ENCODE assay signal across 8 mouse cellular contexts in the genomic region with DNA sequence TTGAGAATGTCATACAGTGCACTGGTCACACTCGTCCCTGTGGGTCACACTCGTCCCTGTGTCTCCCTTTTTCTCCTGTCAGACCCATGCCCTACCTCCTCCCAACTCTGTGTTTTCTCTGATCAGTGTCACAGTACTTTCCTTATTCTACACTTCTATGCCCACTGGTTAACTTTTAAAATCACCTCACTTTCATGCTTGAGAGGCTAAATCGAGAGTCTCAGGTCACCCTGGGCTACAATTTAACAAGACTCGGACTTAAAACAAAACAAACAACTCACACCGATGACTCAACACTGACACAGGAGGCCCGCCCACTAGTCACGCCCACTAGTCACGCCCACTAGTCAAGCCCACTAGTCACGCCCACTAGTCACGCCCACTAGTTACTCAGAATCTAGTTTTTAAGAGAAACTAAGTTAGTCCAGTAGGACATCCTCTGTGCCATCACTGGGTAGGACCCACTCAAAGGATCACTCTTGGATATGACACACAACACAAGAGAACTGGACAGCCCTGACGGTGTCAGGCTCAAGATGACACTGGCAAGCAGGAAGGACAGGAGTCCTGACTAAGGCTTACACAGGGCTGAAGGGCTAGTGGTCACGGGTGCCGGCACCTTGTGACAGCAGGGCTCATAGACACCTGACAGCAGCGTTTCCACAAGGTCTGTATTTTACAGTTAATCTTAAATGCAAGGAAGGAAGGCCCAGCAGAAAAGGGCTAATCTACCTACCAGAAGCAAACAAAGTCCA. TPM values are rescaled to one million over a fixed set of nuclear protein-coding genes. Genes with fewer than 3 reads are reported as not detected.
A peak's percentile ranks its signal among the peaks of the same experiment; 100 is the strongest.
DNase-seq lines count a peak whose midpoint lies in the region; ATAC-seq and TF ChIP-seq lines count a peak whose summit lies in the region.

No protein-coding gene starts in this region.

- no peak overlapping the region for H3K4me3 ChIP-seq in embryonic facial prominence, embryonic 11.5 days (ENCODE audit: low read depth, low read length)
- H3K4me3 ChIP-seq in embryonic facial prominence, embryonic 10.5 days = no peak overlapping the region
- H3K4me3 ChIP-seq in myocyte = no peak overlapping the region
- H3K4me3 ChIP-seq in cerebellum, adult 2 months (replicated peaks; ENCODE audit: insufficient read depth, low read depth, low read length) = no peak overlapping the region

- H3ac ChIP-seq in myocyte (ENCODE audit: control insufficient read depth, insufficient read length) = no peak overlapping the region

- TF ChIP-seq POLR2A in myocyte (IDR thresholded peaks at IDR 0.05; ENCODE audit: insufficient read length, low read depth) = no peak
- TF ChIP-seq POLR2A in cerebellum, adult 2 months (IDR thresholded peaks at IDR 0.05; ENCODE audit: borderline replicate concordance, insufficient read depth, low read length) = no peak

- H3K27me3 ChIP-seq in embryonic facial prominence, embryonic 11.5 days (ENCODE audit: control insufficient read depth, insufficient read depth, low read length) = no peaks in the 10 kb centered on the region
- no peaks in the 10 kb centered on the region for H3K27me3 ChIP-seq in embryonic facial prominence, embryonic 10.5 days (replicated peaks; ENCODE audit: low read depth, poor library complexity, severe bottlenecking)
- no peaks in the 10 kb centered on the region for H3K27me3 ChIP-seq in myocyte (ENCODE audit: control insufficient read depth, insufficient read depth, insufficient read length)
- no peaks in the 10 kb centered on the region for H3K27me3 ChIP-seq in cerebellum, adult 2 months (ENCODE audit: control insufficient read depth, insufficient read depth, low read length)

- DNase-seq in embryonic facial prominence, embryonic 11.5 days (ENCODE audit: low spot score) = peak; percentile 14
- DNase-seq in embryonic facial prominence, embryonic 10.5 days (ENCODE audit: low spot score) = no peak
- DNase-seq in c-Kit-negative CD71-positive TER-119-positive erythroid progenitor cells, embryonic 14.5 days (ENCODE audit: low read depth, low spot score) = peak; percentile 88
- peak; percentile 91 for DNase-seq in kidney, postnatal 25 days
- no peak for DNase-seq in cerebellum, adult 2 months
- DNase-seq in cerebellum, adult 18-20 months = no peak
- no peak for DNase-seq in frontal cortex, postnatal 14 days (ENCODE audit: low spot score in 2 of 2)

- ATAC-seq in embryonic facial prominence, embryonic 11.5 days (replicated peaks; ENCODE audit: insufficient number of reproducible peaks, low FRiP score, low TSS enrichment, low read depth) = no peak

- no peaks in the 10 kb centered on the region for H3K9me3 ChIP-seq in embryonic facial prominence, embryonic 11.5 days (replicated peaks; ENCODE audit: control insufficient read depth, low read length)
- no peaks in the 10 kb centered on the region for H3K9me3 ChIP-seq in embryonic facial prominence, embryonic 10.5 days

- WGBS in embryonic facial prominence, embryonic 11.5 days = 66% methylated on average over 14 of the region's 14 CpGs
- 66% methylated on average over 14 of the region's 14 CpGs for WGBS in embryonic facial prominence, embryonic 10.5 days
- WGBS in cerebellum, adult 2 months = 72% methylated on average over 14 of the region's 14 CpGs

- H3K9ac ChIP-seq in embryonic facial prominence, embryonic 11.5 days (replicated peaks; ENCODE audit: low read length) = no peak overlapping the region

- H3K79me2 ChIP-seq in myocyte (ENCODE audit: control insufficient read depth, insufficient read depth) = peaks cover 52% of the 10 kb centered on the region

- no peaks in the 10 kb centered on the region; the same call in 1 of the 2 replicates for H3K36me3 ChIP-seq in embryonic facial prominence, embryonic 11.5 days (replicated peaks; ENCODE audit: control insufficient read depth, insufficient read depth, low read depth, low read length)
- H3K36me3 ChIP-seq in embryonic facial prominence, embryonic 10.5 days (replicated peaks) = peaks cover 60% of the 10 kb centered on the region
- peaks cover 15% of the 10 kb centered on the region for H3K36me3 ChIP-seq in myocyte (ENCODE audit: control insufficient read depth, insufficient read depth)

- no peak overlapping the region for H3K4me2 ChIP-seq in embryonic facial prominence, embryonic 11.5 days (ENCODE audit: low read depth, low read length)
- peak overlapping the region; percentile 67 for H3K4me2 ChIP-seq in myocyte (ENCODE audit: low read depth)

- H3K4me1 ChIP-seq in embryonic facial prominence, embryonic 11.5 days (ENCODE audit: control insufficient read depth, insufficient read depth, low read length) = no peaks in the 10 kb centered on the region
- H3K4me1 ChIP-seq in embryonic facial prominence, embryonic 10.5 days = peaks cover 11% of the 10 kb centered on the region
- H3K4me1 ChIP-seq in cerebellum, adult 2 months (ENCODE audit: control insufficient read depth, insufficient read depth, low read length) = peaks cover 8% of the 10 kb centered on the region

- no peak overlapping the region for H3K27ac ChIP-seq in embryonic facial prominence, embryonic 11.5 days (replicated peaks; ENCODE audit: low read depth, low read length)
- H3K27ac ChIP-seq in embryonic facial prominence, embryonic 10.5 days (replicated peaks) = no peak overlapping the region
- no peak overlapping the region for H3K27ac ChIP-seq in cerebellum, adult 2 months (ENCODE audit: insufficient read depth, low read length)

- no peak for TF ChIP-seq CTCF in cerebellum, adult 2 months (IDR thresholded peaks at IDR 0.05; ENCODE audit: borderline replicate concordance, insufficient read depth, low read depth, low read length)

TF ChIP-seq in myocyte, 11 proteins besides CTCF, POLR2A, EP300 and RAD21:
- TF ChIP-seq SRF (IDR thresholded peaks at IDR 0.05; ENCODE audit: control insufficient read depth, insufficient read length, low read depth) (no peak), MYOD1 (IDR thresholded peaks at IDR 0.05; ENCODE audit: control insufficient read depth in 1 of 3, insufficient read length in 2 of 3, low read depth in 2 of 3) (no peak), TCF12 (IDR thresholded peaks at IDR 0.05; ENCODE audit: insufficient read depth, poor library complexity, severe bottlenecking) (no peak), CEBPB (IDR thresholded peaks at IDR 0.05; ENCODE audit: insufficient read depth, poor library complexity, severe bottlenecking) (0 out of 2 replicates have a peak, but pooled peaks have one; percentile 31)

RNA-seq across cellular contexts. Expression of gene Gm5475, which starts 10.9 kb away (rescaled TPM):
- polyA plus RNA-seq in embryonic facial prominence, embryonic 11.5 days (2014; fragmentation: Nextera tagmentation; extraction: Ambion mirVana) = 0.08 and 0.14 TPM in 2 replicates
- 0.05 TPM in 1 of 2 replicates, not detected in the other for polyA plus RNA-seq in embryonic facial prominence, embryonic 10.5 days (2016; fragmentation: Nextera tagmentation; extraction: Ambion mirVana)
- polyA plus RNA-seq in myocyte (2012; fragmentation: generic; extraction: Trizol) = 0.05 TPM
- not detected in 2 replicates for polyA plus RNA-seq in cerebellum, adult 2 months (2012; rRNA removed)

RNA-seq across cellular contexts. Expression of gene Slc11a2, which starts 13.8 kb away (rescaled TPM):
- 18.3 and 18.8 TPM in 2 replicates for polyA plus RNA-seq in embryonic facial prominence, embryonic 11.5 days (2014; fragmentation: Nextera tagmentation; extraction: Ambion mirVana)
- 25.0 and 28.3 TPM in 2 replicates for polyA plus RNA-seq in embryonic facial prominence, embryonic 10.5 days (2016; fragmentation: Nextera tagmentation; extraction: Ambion mirVana)
- 48.2 TPM for polyA plus RNA-seq in myocyte (2012; fragmentation: generic; extraction: Trizol)
- polyA plus RNA-seq in cerebellum, adult 2 months (2012; rRNA removed) = 45.4 and 50.6 TPM in 2 replicates

RNA-seq across cellular contexts. Expression of gene Higd1c, which starts 46.8 kb away (rescaled TPM):
- not detected in 2 replicates for polyA plus RNA-seq in embryonic facial prominence, embryonic 11.5 days (2014; fragmentation: Nextera tagmentation; extraction: Ambion mirVana)
- not detected in 2 replicates for polyA plus RNA-seq in embryonic facial prominence, embryonic 10.5 days (2016; fragmentation: Nextera tagmentation; extraction: Ambion mirVana)
- not detected for polyA plus RNA-seq in myocyte (2012; fragmentation: generic; extraction: Trizol)
- not detected in 2 replicates for polyA plus RNA-seq in cerebellum, adult 2 months (2012; rRNA removed)

RNA-seq across cellular contexts. Expression of gene Letmd1, which starts 57.7 kb away (rescaled TPM):
- polyA plus RNA-seq in embryonic facial prominence, embryonic 11.5 days (2014; fragmentation: Nextera tagmentation; extraction: Ambion mirVana) = 37.2 and 40.1 TPM in 2 replicates
- polyA plus RNA-seq in embryonic facial prominence, embryonic 10.5 days (2016; fragmentation: Nextera tagmentation; extraction: Ambion mirVana) = 36.5 and 38.6 TPM in 2 replicates
- polyA plus RNA-seq in myocyte (2012; fragmentation: generic; extraction: Trizol) = 24.8 TPM
- 67.0 and 70.5 TPM in 2 replicates for polyA plus RNA-seq in cerebellum, adult 2 months (2012; rRNA removed)

RNA-seq across cellular contexts. Expression of gene Mettl7a2, which starts 58.1 kb away (rescaled TPM):
- not detected in 2 replicates for polyA plus RNA-seq in embryonic facial prominence, embryonic 11.5 days (2014; fragmentation: Nextera tagmentation; extraction: Ambion mirVana)
- polyA plus RNA-seq in embryonic facial prominence, embryonic 10.5 days (2016; fragmentation: Nextera tagmentation; extraction: Ambion mirVana) = not detected in 2 replicates
- polyA plus RNA-seq in myocyte (2012; fragmentation: generic; extraction: Trizol) = not detected
- not detected in 2 replicates for polyA plus RNA-seq in cerebellum, adult 2 months (2012; rRNA removed)

Comparison
In these comparisons a context has a peak if more than half of its experiments do, and no peak if none do; other contexts are left out.
1. DNase-seq: peak in embryonic facial prominence, embryonic 11.5 days (single experiment), c-Kit-negative CD71-positive TER-119-positive erythroid progenitor cells, embryonic 14.5 days (single experiment) and kidney, postnatal 25 days (2 of 2); none in embryonic facial prominence, embryonic 10.5 days (single experiment), cerebellum, adult 2 months (0 of 2), cerebellum, adult 18-20 months (0 of 2) and frontal cortex, postnatal 14 days (0 of 2).